Mouse (Mus musculus) kidney, embryonic 14.5 days (tissue): ENCODE results near the gene Raver2. TPM values are rescaled to one million over a fixed set of nuclear protein-coding genes. Genes with fewer than 3 reads are reported as not detected.
A peak's percentile ranks its signal among the peaks of the same experiment; 100 is the strongest.

Experiments
- ATAC-seq: fragments of 200-750 bp; cut with Nextera tagmentation; 2 replicates; pipeline ENCODE4 v1.8.0; 2017; ENCODE audit warnings: moderate number of reproducible peaks, mild to moderate bottlenecking, moderate TSS enrichment, moderate library complexity; ENCODE audit not compliant: low FRiP score, low TSS enrichment
- H3K27ac ChIP-seq: fragments of 300-500 bp; sonication (generic); 2 replicates; pipeline ENCODE4 v1.5.1; 2014; ENCODE audit warnings: low read depth, mild to moderate bottlenecking, low read length, moderate library complexity, mixed read lengths
- H3K27me3 ChIP-seq: fragments of 300-500 bp; sonication (generic); 2 replicates; pipeline ENCODE4 v1.6.1; 2014; ENCODE audit warnings: mild to moderate bottlenecking, low read length; ENCODE audit not compliant: control insufficient read depth, insufficient read depth
- H3K36me3 ChIP-seq: fragments of 300-500 bp; sonication (generic); 2 replicates; pipeline ENCODE4 v1.6.1; 2014; ENCODE audit warnings: low read length, mixed read lengths; ENCODE audit not compliant: control insufficient read depth, insufficient read depth
- H3K4me1 ChIP-seq: fragments of 300-500 bp; sonication (generic); 2 replicates; pipeline ENCODE4 v1.6.1; 2014; ENCODE audit warnings: low read length, mixed read lengths; ENCODE audit not compliant: control insufficient read depth, insufficient read depth
- H3K4me2 ChIP-seq: fragments of 300-500 bp; sonication (generic); replicated peaks from 2 replicates; pipeline ENCODE4 v1.6.1; 2014; ENCODE audit warnings: low read depth, mild to moderate bottlenecking, low read length
- H3K4me3 ChIP-seq: fragments of 300-500 bp; sonication (generic); 2 replicates; pipeline ENCODE4 v1.5.1; 2014; ENCODE audit warnings: mild to moderate bottlenecking, low read length
- H3K9ac ChIP-seq: fragments of 300-500 bp; sonication (generic); 2 replicates; pipeline ENCODE4 v1.6.1; 2014; ENCODE audit warnings: low read depth, mild to moderate bottlenecking, low read length, moderate library complexity
- H3K9me3 ChIP-seq: fragments of 300-500 bp; sonication (generic); 2 replicates; pipeline ENCODE4 v1.6.1; 2016; ENCODE audit warnings: low read length; ENCODE audit not compliant: control insufficient read depth
- WGBS: fragments of 180-500 bp; shearing (Covaris S2); extraction: QIAGEN DNeasy Blood & Tissue Kit; methylation state at CpG from one replicate; pipeline ENCODE4 v1.1.7; 2014; 5-methylcytosine and 5-hydroxymethylcytosine counted together
- polyA plus RNA-seq: library from polyadenylated mRNA; unstranded; fragments of >200 nt; fragmentation: Nextera tagmentation; extraction: Ambion mirVana; gene quantifications from 2 replicates; pipeline ENCODE4 v1.2.1, GENCODE M21; 2014

The Raver2 gene
- polyA plus RNA-seq, 1 experiment from 2014 or later = 18.1 TPM

- H3K4me2 ChIP-seq = no peak overlapping the region
- ATAC-seq = no peak
- H3K27ac ChIP-seq = no peak overlapping the region
- H3K36me3 ChIP-seq = no peaks in the 10 kb centered on the region
- 92% methylated on average over 11 of the region's 11 CpGs for WGBS
- H3K27me3 ChIP-seq = no peaks in the 10 kb centered on the region
- H3K4me1 ChIP-seq = no peaks in the 10 kb centered on the region
- H3K9ac ChIP-seq = no peak overlapping the region
- no peaks in the 10 kb centered on the region for H3K9me3 ChIP-seq
- no peak overlapping the region for H3K4me3 ChIP-seq
These were observed 69.2 kb downstream of the Raver2 start for GRCm38 (mm10) chr4:101137975-101138374.

DNA sequence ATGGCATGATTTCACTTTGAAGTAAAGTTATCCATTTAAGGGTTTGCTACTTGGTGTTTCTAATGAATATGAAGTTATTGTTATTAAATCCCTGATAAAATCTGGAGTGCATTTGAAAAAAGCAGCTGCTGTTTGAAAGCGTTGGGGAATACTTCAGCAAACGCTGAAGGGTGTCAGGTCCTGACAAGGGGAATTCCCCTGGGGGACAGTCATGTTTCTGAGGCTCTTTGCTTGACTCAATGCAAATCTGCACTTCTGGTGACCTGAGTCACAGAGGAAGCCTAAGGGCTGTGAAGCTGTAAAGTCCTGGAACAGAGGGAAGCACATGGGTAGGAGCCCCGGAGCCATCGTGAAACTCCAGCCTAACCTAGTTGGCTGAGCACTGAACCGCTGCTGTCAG lies 73.0 kb downstream of the Raver2 start:
- no peaks in the 10 kb centered on the region for H3K27me3 ChIP-seq
- no peak overlapping the region for H3K9ac ChIP-seq
- no peak for ATAC-seq
- H3K9me3 ChIP-seq = no peaks in the 10 kb centered on the region
- no peaks in the 10 kb centered on the region for H3K4me1 ChIP-seq
- no peak overlapping the region for H3K4me2 ChIP-seq
- no peak overlapping the region for H3K27ac ChIP-seq
- WGBS = 76% methylated on average over 5 of the region's 5 CpGs
- no peak overlapping the region for H3K4me3 ChIP-seq
- H3K36me3 ChIP-seq = no peaks in the 10 kb centered on the region

GRCm38 (mm10) chr4:101143901-101144300 lies 75.1 kb downstream of the Raver2 start:
- 75% methylated on average over 4 of the region's 4 CpGs for WGBS

GRCm38 (mm10) chr4:101144361-101144760 lies 75.6 kb downstream of the Raver2 start:
- Histone ChIP-seq H3K27ac (no peak overlapping the region), H3K4me1 (no peaks in the 10 kb centered on the region), H3K27me3 (no peaks in the 10 kb centered on the region), H3K9ac (no peak overlapping the region), H3K36me3 (no peaks in the 10 kb centered on the region), H3K9me3 (no peaks in the 10 kb centered on the region), H3K4me3 (no peak overlapping the region), H3K4me2 (no peak overlapping the region)
- 70% methylated on average over 4 of the region's 4 CpGs for WGBS
- no peak for ATAC-seq

More at GRCm38 (mm10) chr4:101143901-101144300, 75.1 kb downstream of the Raver2 start:
- H3K4me3 ChIP-seq = no peak overlapping the region
- H3K9me3 ChIP-seq = no peaks in the 10 kb centered on the region
- no peaks in the 10 kb centered on the region for H3K4me1 ChIP-seq
- no peak overlapping the region for H3K27ac ChIP-seq
- H3K4me2 ChIP-seq = no peak overlapping the region
- no peak overlapping the region for H3K9ac ChIP-seq
- H3K36me3 ChIP-seq = no peaks in the 10 kb centered on the region
- no peaks in the 10 kb centered on the region for H3K27me3 ChIP-seq
- ATAC-seq = no peak

GRCm38 (mm10) chr4:101144790-101145189 lies 76.0 kb downstream of the Raver2 start:
- WGBS = 89% methylated on average over 7 of the region's 7 CpGs

DNA sequence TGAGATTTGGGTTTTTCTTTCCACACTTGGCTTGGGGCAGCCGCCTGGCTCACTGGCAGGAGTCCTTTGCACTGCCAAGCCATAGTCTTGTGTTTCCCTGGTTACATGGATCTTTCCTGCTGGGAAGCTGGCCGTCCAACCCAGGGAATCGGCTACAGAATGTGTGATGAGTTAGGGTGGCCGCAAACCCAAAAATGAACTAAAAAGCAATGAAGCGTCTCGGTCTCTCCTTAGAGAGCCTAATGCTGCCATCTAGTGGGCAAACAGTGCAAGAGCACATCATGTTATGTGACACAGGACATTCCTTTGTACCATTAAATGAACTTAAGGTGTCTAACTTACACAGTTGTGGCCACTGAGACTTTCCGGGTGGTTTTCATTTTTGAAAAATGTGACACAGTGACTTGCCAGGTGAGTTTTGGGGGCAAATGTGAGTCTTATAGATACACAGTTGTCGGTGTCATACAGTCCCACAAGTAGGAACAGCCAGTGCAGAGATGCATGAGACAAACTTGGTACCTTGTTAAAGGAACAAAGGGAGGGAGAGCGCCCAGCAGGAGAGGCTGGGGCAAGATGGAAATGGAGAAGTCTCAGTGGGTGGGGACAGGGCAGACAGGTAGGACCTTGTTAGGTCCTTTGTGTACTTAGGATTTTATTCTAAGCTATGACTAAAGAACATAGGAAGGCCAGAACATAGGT lies 77.4 kb downstream of the Raver2 start:
- ATAC-seq = peak; percentile 25
- Histone ChIP-seq H3K27ac (no peak overlapping the region), H3K27me3 (no peaks in the 10 kb centered on the region), H3K4me2 (no peak overlapping the region), H3K36me3 (peaks cover 15% of the 10 kb centered on the region; the same call in 1 of the 2 replicates), H3K4me1 (no peaks in the 10 kb centered on the region), H3K9ac (no peak overlapping the region), H3K4me3 (no peak overlapping the region), H3K9me3 (no peaks in the 10 kb centered on the region)
- 35% methylated on average over 9 of the region's 9 CpGs for WGBS

More at GRCm38 (mm10) chr4:101144790-101145189, 76.0 kb downstream of the Raver2 start:
- no peak overlapping the region for H3K9ac ChIP-seq
- no peak for ATAC-seq
- H3K9me3 ChIP-seq = no peaks in the 10 kb centered on the region
- no peaks in the 10 kb centered on the region for H3K27me3 ChIP-seq
- no peaks in the 10 kb centered on the region for H3K4me1 ChIP-seq
- H3K4me2 ChIP-seq = no peak overlapping the region
- H3K36me3 ChIP-seq = peaks cover 1% of the 10 kb centered on the region; the same call in 1 of the 2 replicates
- no peak overlapping the region for H3K4me3 ChIP-seq
- H3K27ac ChIP-seq = no peak overlapping the region

DNA sequence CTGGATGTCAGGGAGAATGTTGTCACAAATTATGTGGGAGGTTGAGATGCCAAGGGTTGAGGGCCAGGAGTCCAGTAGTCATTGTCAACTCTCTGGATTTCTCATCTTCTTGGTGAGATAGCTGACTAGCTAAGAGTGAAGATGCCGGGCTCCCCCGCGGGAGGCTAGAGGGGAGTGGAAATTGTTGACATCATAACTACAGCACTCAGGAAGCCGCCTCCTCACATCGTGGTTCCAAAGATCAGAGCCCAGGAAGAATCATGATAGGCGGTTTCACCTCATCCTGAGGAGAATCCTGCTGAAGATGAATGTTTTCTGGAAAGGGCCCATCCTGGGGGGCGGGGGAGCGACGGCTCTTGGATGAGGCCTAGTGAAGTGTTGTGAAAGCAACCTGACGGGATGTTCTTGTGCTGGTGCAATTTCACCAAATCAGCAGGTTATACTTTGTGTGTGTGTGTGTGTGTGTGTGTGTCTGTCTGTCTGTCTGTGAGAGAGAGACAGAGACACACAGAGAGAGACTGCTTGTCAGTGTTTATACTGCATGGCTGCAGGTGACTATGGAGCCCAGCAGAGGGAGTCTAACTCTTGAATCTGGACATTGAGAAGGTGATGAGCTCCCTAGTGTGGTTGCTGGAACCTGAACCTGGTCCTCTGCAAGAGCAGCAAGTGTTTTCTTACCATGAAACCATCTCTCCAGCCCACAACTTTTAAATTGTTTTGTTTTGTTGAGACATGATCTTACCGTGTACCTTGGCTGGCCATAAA lies 78.3 kb downstream of the Raver2 start:
- H3K4me3 ChIP-seq = no peak overlapping the region
- 85% methylated on average over 11 of the region's 11 CpGs for WGBS

GRCm38 (mm10) chr4:101155541-101155940 lies 86.8 kb downstream of the Raver2 start:
- ATAC-seq = no peak
- H3K9ac ChIP-seq = no peak overlapping the region
- 78% methylated on average over 4 of the region's 4 CpGs for whole genome bisulfite sequencing

More for the DNA sequence above, 78.3 kb downstream of the Raver2 start:
- no peaks in the 10 kb centered on the region for H3K27me3 ChIP-seq
- H3K9me3 ChIP-seq = no peaks in the 10 kb centered on the region
- no peak overlapping the region for H3K27ac ChIP-seq
- no peak for ATAC-seq
- H3K4me1 ChIP-seq = no peaks in the 10 kb centered on the region
- H3K4me2 ChIP-seq = no peak overlapping the region
- H3K36me3 ChIP-seq = peaks cover 20% of the 10 kb centered on the region; the same call in 1 of the 2 replicates
- no peak overlapping the region for H3K9ac ChIP-seq

GRCm38 (mm10) chr4:101157476-101157875 lies 88.7 kb downstream of the Raver2 start:
- H3K4me1 ChIP-seq = no peaks in the 10 kb centered on the region
- no peak overlapping the region for H3K4me3 ChIP-seq
- 88% methylated on average over 5 of the region's 5 CpGs for WGBS
- no peaks in the 10 kb centered on the region for H3K9me3 ChIP-seq
- peaks cover 80% of the 10 kb centered on the region for H3K36me3 ChIP-seq
- H3K4me2 ChIP-seq = no peak overlapping the region
- H3K27me3 ChIP-seq = no peaks in the 10 kb centered on the region
- ATAC-seq = no peak
- H3K27ac ChIP-seq = no peak overlapping the region
- no peak overlapping the region for H3K9ac ChIP-seq

More at GRCm38 (mm10) chr4:101155541-101155940, 86.8 kb downstream of the Raver2 start:
- Histone ChIP-seq H3K4me1 (no peaks in the 10 kb centered on the region), H3K36me3 (peaks cover 85% of the 10 kb centered on the region), H3K4me2 (no peak overlapping the region), H3K4me3 (no peak overlapping the region), H3K9me3 (no peaks in the 10 kb centered on the region), H3K27ac (no peak overlapping the region), H3K27me3 (no peaks in the 10 kb centered on the region)
